Mouse (Mus musculus) layer of hippocampus, adult 9-10 months (tissue): ENCODE measurements around the gene Raver1.

ENCODE experiments used
- DNase-seq: peaks from one replicate; pipeline ENCODE4 v3.0.0; 2022; ENCODE audit warnings: low spot score

The Raver1 gene

GRCm38 (mm10) chr9:21041308-21041707 is 50.5 kb downstream of the Raver1 start:
- no peak for DNase-seq

- no peak for DNase-seq
Measured at GRCm38 (mm10) chr9:21039779-21040178, 52.0 kb downstream of the Raver1 start.

DNA sequence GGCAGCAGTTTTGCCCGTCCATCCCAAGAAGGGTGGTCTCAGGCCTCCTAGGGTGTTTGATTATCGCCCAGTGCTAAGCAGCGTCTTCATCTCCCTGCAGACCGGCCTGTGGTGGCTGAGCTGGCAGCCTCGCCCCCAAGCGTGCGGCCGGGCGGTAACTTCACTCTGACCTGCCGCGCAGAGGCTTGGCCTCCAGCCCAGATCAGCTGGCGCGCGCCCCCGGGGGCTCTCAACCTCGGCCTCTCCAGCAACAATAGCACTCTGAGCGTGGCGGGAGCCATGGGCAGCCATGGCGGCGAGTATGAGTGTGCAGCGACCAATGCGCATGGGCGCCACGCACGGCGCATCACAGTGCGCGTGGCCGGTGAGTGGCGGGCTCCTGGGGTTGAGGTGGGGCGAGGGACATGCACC is 54.3 kb downstream of the Raver1 start:
- DNase-seq: no peak

GRCm38 (mm10) chr9:21036666-21037065 is 55.1 kb downstream of the Raver1 start:
- DNase-seq: no peak

- no peak for DNase-seq
Measured at GRCm38 (mm10) chr9:21036161-21036560, 55.6 kb downstream of the Raver1 start.

- no peak for DNase-seq
Measured at GRCm38 (mm10) chr9:21035586-21035985, 56.2 kb downstream of the Raver1 start.

- no peak for DNase-seq
Measured at GRCm38 (mm10) chr9:21034481-21035085, 57.2 kb downstream of the Raver1 start.

DNA sequence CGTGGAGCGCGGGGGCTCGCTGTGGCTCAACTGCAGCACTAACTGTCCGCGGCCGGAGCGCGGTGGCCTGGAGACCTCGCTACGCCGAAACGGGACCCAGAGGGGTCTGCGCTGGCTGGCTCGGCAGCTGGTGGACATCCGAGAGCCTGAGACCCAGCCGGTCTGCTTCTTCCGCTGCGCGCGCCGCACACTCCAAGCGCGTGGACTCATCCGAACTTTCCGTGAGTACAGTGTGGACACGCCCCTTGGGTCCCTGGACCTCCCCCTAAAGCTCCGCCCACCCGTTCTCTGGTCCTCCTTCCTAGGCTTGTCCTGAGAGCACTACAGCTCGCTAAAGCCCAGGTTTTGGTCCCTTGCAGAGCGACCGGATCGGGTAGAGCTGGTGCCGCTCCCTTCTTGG is 58.7 kb downstream of the Raver1 start:
- DNase-seq: no peak

DNA sequence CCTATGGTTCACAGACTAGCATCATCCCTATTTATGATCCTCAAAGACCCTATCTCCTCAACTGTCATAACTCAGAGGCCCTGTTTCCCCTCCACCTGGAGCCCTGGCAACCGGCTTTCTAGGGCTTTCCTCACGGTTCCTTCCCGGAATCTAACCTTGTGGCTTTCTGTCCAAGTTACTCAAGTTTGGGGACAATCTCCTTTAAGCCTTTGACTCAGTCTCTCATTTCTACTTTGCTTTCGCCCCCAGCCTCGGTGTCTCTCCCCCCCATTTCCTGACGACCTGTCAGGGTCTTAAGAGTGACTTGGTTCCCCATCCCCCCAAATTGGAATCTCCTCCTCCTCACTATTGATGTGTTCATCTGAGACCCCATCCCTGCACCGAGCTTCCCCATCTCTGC is 59.3 kb downstream of the Raver1 start:
- no peak for DNase-seq

GRCm38 (mm10) chr9:21031896-21032351 is 59.9 kb downstream of the Raver1 start, which contains the start of gene Icam5:
Gene Icam5 (plus strand): TSS chr9:21032073.
- DNase-seq: no peak

DNA sequence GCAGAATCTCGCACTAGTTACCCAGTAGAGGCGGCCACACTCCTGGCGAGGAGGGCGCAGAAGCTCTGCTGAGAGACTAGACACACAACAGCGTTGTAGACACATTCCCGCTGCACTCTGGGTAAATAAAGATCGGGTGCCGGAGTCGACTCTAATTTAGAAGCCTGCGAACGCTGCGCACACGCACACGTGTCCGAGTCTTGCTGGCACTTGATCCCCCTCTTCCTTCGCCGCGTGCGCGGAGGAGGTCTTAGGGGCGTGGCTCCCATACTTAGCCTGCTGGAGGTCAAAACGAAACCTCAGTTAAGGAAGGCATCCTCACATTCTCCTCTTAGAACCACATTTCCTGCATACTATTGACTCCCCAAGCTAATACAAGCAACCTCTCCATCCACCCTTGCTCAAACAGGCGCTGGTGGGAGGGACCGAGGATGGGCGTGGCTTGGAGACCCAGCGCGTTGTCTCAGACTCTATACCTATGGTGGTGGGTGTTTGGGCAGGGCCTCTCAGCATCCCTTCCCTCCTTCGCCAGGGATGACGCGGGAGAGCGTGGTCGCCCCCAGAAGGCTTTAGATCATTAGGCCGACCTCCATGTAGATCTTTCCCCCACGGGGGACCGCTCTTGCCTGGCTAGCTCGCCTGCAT is 60.4 kb downstream of the Raver1 start:
- no peak for DNase-seq

- peak; percentile 78 for DNase-seq
Measured at GRCm38 (mm10) chr9:21030781-21031250, 61.0 kb downstream of the Raver1 start.

GRCm38 (mm10) chr9:21030055-21030600 is 61.7 kb downstream of the Raver1 start:
- no peak for DNase-seq

- no peak for DNase-seq
Measured at GRCm38 (mm10) chr9:21029291-21030054, 62.3 kb downstream of the Raver1 start, which contains the start of gene Icam4. Gene Icam4 (plus strand): TSS chr9:21029373.

DNA sequence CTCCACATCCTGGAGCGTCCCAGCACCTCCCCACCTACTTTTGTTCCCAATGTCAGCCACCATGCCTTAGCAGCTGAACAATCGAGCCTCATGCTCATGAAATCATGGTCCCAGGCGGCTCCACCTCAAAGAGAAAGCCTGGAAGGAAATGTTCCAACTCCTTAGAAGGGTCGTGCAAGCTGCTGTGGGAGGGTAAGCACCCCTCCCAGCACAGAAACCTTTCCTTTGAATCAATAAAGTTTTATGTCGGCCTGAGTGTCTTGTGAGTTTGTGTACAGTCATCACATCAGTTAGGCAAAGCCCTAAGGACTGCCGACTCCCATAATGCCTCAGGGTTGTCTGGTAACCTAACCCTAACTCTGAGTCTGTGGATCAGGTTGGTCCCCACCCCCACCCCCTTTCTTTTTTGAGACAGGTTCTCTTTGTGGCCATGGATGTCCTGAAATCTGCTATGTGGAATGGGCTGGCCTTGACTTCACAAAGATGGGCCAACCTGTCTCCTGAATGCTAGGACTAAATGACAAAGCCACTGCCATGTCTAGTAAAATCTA is 63.2 kb downstream of the Raver1 start:
- no peak for DNase-seq

DNA sequence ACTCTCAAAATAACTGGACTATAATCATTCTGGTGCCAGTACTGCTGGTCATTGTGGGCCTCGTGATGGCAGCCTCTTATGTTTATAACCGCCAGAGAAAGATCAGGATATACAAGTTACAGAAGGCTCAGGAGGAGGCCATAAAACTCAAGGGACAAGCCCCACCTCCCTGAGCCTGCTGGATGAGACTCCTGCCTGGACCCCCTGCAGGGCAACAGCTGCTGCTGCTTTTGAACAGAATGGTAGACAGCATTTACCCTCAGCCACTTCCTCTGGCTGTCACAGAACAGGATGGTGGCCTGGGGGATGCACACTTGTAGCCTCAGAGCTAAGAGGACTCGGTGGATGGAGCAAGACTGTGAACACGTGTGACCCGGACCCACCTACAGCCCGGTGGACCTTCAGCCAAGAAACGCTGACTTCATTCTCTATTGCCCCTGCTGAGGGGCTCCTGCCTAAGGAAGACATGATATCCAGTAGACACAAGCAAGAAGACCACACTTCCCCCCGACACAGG is 64.0 kb downstream of the Raver1 start:
- no peak for DNase-seq

DNA sequence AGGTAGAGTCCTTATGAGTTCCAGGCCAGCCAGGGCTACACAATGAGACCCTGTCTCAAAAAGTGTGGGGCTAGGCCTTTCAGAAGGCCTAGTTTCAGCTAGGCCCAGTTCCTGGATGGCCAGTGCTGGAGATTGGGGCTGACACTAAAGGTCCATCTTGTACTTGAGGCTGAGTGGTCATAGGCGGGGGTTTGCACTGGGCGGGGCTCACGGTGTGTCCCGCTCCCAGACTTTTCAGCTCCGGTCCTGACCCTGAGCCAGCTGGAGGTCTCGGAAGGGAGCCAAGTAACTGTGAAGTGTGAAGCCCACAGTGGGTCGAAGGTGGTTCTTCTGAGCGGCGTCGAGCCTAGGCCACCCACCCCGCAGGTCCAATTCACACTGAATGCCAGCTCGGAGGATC is 65.0 kb downstream of the Raver1 start:
- DNase-seq: no peak

DNA sequence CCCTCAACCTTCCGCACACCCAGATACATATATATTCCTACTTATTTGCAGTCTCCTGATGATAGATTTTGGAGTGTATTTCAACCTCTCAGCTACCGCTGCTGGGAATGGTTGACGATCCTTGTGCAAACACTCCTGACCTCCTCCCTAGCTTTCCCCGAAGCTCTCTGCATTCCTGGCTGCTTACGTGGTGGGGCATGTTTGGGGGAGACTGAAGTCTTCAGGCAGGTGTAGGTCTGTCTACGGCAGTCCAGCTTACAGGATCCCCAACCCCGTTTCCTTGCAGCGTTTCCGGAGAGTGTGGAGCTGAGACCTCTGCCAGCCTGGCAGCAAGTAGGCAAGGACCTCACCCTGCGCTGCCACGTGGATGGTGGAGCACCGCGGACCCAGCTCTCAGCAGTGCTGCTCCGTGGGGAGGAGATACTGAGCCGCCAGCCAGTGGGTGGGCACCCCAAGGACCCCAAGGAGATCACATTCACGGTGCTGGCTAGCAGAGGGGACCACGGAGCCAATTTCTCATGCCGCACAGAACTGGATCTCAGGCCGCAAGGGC is 66.5 kb downstream of the Raver1 start:
- DNase-seq: no peak
